Mouse (Mus musculus) fibroblast of lung, adult 2 months (primary cell): ENCODE results near the gene Ensa.
"Not testable (repeated sequence)": the region's sequence is repeated elsewhere in the genome, so short reads cannot be mapped to it uniquely, and the experiment has no call there.

ENCODE experiments used
- DNase-seq: peaks from one replicate; pipeline ENCODE4 v3.0.0-alpha.2; 2011; ENCODE audit warnings: low read depth

The Ensa gene

DNA sequence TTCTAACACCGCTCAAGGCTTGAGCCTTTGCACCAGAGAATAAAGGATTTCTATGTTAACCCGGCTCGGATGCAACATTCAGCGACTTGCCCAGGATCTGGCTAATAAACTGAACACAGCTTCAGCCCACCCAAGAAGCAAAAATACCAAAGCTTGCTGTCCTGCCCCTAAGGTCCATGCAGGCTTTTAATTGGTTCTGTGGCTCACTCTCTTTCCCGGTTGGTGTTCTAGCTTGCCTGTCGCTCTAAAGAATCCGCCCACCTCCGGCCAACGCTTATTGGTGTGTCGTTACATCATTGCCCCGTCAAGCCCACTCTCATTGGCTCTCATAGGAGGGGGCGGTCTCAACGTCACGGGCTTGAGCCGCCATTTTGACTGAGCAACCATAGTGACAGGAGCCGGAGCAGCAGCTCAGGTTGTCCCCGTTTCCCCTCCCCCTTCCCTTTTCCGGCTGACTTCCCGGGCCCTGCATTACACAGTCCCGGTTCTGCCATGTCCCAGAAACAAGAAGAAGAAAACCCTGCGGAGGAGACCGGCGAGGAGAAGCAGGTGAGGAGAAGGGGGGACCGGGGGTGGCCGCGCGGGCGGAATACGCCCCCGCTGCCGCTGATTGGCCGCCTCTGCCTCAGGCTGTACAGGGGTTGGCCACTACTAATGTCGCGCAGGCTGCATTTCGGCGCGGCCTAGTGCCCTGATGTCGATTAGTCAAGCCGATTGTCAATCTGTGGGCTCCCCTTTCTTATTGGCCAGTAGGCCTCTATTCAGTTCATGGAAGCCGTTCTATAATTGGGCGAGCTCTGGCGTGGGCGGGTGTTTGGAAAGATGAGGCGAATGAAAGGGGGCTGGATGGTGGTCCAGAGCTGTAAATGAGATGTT lies at the start of gene Ensa:
Gene Ensa, plus strand, starts transcription at position 366 of the 876 bp plus-strand sequence.
- DNase-seq, result peak; percentile 99

- no peak for DNase-seq
Measured at GRCm38 (mm10) chr3:95587754-95588603, 36.8 kb upstream of the Ensa start.

DNA sequence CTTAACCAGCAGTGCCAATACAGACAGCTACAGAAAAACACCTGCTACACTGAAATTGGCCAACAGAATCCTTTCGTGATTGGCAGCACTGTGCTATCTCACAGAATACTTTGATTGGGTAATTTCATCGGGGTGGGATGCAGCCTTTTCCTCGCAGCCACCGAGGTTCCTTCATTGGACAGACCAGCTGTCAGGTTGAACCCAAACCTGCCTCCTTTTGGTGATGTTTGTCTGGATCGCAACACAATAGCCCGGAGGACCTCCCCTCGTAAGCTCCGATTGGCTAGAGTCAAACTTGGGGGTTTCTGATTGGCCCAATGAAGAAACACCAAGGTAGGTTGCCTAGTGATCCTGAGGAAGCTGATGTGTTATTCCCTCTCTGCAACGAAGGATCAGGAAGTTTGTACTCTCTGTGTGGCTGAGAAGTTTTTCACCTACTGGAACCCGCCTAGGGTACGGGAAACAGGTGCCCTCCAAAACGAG lies 36.1 kb upstream of the Ensa start, which contains the start of gene Golph3l:
Gene Golph3l, plus strand, starts transcription at position 331 of the 483 bp plus-strand sequence.
- DNase-seq, result peak; percentile 99

DNA sequence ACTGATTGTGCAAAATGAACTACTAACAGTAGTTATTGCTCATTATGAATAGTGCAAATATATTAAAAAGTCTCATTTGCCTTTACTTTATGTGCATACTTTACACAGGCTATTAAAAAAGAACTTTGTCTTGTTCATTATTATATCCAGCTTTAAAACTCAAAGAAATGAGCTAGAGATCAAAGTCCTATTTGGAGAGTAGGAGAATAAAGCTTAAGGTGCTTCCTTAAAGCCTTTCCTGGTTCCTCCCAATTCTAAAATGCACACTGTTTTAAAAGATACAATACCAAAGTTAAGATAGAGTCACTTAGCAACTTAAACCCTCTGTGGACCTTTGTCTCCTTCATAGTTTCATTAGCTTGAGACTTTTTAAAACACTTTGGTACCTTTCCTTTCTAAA lies 26.1 kb upstream of the Ensa start:
- no peak for DNase-seq

DNA sequence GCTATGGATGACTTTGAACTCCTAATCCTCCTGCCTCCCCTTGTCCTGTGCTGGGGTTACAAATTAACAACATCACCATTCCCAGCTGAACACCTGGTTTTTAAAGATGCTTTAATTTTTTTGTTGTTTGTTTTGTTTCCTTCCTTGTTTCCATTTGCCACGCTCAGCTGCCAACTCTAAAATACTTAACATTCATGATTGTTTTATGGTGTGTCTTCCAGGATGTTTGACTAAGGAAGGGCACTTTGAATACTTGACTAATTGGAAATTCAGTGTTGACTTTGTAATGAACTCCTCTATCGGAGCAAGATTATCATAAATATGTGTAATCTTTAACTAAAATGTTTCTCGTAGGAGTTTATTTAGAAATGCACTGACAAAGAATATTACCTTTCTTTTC lies 23.5 kb upstream of the Ensa start:
- no peak for DNase-seq

DNA sequence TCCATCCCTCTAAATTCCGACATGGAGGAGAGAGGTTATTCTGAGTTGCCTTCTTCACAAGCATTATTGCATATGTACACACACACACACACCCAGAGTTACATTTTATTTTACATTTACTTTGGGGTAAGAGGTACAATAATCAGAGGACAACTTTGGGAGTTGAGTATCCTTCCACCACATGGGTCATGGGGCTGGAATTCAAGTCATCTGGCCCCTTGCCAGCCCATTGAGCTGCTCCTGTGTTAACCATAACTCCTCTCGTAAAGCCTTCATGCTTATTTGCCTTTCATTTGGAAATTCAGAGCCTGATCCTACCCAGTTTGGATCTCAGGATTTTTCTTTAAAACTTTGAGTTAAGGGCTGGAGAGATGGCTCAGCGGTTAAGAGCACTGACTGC lies 18.7 kb upstream of the Ensa start:
- no peak for DNase-seq

DNA sequence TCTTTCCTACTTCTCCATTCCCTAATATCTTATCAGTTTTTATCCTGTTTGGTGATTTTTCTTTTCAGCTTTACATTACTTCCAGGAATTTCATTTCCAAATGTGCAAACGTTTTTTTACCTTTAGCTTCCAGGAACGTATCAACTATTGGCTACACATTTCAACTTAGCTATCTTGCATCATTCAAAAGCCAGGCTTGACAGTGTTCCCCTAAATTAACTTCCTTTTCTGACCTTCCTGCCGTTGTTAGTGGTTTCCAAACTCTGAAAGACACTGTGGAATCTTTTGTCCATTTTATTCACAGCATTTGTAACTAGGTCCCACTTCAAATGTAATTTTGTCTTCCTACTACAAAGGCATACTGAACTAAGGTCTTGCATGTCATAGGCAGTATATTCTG lies 15.6 kb upstream of the Ensa start:
- DNase-seq, result no peak

- DNase-seq, result no peak
Measured at GRCm38 (mm10) chr3:95613996-95614395, 10.8 kb upstream of the Ensa start.

DNA sequence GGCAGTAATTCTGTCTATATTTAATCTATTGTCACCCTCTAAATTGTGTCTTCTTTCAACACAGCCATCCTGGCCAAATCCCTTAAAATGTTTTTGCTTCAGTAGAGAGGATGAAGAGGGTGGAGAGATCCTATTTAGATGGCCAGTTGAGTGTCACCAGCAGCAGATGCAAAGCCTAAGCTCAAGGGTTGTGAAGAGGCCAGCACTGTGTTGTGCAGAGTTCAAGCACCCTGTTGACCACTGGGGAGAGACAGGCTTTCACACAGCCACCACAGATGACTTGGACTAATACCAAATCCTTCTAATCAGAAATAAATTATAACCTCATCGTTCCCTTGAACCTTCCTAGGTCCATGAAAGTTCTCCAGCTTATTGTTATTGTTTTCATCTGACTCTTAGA lies 6.3 kb upstream of the Ensa start:
- no peak for DNase-seq

- no peak for DNase-seq
Measured at GRCm38 (mm10) chr3:95621241-95621640, 3.6 kb upstream of the Ensa start.

DNA sequence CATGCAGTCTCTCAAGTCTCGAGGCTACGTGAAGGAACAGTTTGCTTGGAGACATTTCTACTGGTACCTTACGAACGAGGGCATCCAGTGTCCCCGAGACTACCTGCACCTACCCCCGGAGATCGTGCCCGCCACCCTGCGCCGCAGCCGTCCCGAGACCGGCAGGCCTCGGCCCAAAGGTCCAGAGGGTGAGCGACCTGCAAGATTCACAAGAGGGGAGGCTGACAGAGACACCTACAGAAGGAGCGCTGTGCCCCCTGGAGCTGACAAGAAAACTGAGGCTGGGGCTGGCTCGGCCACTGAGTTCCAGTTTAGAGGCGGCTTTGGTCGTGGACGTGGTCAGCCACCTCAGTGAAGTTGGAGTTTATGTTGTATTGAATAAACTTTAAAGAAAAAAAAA lies 2.4 kb upstream of the Ensa start:
- not testable (repeated sequence) for DNase-seq

- no peak for DNase-seq
Measured at GRCm38 (mm10) chr3:95623551-95623950, 1.2 kb upstream of the Ensa start.

DNA sequence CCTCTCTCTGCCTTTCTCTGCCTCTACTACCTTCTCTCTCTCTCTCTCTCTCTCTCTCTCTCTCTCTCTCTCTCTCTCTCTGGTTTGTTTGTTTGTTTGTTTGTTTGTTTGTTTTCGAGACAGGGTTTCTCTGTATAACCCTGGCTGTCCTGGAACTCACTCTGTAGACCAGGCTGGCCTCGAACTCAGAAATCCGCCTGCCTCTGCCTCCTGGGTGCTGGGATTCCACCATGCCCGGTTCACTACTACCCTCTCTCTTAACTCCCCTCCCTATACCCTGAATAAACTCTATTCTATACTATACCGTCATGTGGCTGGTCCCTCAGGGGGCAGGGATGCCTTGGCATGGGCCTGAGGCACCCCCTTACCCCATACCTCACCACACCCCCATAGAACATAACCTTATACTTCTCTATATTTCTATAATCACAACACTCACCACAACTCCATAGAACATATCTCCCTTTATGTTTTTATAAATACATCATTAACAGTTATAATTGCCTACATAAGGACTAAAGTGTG lies 740 bp upstream of the Ensa start:
- DNase-seq, result not testable (repeated sequence)

DNA sequence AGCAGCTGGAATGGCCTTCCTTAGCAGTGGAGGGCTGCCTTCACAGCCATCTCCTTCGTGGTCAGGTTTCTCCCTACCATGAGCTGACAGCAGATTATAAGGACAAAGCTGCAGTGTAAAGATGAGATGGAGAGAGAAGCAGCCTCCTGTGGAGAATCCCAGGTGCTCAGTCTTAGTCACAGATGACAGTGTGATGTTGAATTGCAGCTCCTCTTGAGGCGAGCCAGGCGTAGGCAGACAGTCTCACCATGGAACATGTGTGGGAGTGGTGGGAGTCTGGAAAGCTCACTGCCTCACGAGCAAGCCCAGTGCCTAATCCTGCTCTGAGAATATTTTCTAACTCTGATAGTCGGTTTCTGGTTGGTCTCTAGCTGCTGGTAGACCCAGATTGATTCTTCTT lies 3.0 kb downstream of the Ensa start:
- DNase-seq, result no peak

DNA sequence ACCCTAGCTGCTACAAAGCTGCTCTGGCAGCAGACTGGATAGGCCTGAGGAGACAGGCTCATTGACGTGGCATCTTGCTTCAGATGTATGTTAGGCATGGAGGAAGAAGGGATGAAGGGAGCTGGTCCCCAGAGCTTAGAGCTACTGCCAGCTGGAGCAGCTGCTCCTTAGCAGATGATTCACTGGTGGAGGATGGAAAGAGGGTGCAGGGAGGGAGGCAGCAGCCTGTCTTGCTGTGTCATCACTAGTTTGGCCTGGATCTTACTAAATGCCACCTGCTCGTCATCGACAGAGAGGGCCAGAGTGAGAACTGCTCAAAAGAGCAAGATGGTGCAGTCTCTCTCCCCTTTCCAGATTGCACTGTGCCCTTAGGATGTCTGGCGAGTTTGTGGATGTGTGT lies 5.0 kb downstream of the Ensa start:
- no peak for DNase-seq

GRCm38 (mm10) chr3:95630856-95631255 lies 6.1 kb downstream of the Ensa start:
- no peak for DNase-seq

- no peak for DNase-seq
Measured at GRCm38 (mm10) chr3:95631304-95631703, 6.5 kb downstream of the Ensa start.

DNA sequence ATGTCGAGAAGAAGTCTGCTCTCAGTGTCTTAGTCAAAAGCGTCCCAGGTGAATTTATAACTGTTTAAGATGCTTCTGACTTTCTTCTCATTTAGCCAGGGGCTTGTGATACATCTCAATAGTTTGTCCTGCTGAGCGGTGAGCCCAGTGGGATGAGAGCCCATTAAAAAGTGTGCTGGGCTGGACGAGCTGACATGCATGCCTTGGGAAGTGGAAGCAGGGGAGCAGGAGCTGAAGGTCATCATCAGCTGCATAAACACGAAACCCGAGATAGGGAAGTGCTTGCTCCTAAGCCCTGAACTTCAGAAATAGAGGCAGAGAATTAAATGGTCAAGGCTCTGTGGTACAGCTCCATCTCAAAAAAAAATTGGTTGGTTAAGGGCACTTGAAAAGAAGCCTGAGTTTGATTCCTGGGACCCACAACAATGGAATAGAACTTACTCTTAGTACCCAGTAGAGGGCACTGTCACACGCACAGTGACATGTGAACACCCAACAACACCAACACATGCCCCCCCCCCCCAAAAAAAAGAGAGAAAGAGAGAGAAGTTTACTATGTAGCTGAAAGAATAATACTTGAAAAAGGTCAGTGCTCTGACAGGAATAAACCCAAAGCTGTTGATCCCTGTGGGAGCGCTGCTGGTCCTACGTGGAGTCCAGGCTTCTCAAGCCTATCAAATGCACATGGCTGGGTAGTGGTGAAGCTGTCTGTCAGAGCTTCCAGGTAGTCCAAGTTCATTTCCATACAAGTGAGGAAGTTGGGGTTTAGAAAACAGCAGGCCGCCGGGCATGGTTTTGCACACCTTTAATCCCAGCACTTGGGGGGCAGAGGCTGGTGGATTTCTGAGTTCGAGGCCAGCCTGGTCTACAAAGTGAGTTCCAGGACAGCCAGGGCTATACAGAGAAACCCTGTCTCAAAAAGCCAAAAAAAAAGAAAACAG lies 8.1 kb downstream of the Ensa start:
- DNase-seq, result no peak

DNA sequence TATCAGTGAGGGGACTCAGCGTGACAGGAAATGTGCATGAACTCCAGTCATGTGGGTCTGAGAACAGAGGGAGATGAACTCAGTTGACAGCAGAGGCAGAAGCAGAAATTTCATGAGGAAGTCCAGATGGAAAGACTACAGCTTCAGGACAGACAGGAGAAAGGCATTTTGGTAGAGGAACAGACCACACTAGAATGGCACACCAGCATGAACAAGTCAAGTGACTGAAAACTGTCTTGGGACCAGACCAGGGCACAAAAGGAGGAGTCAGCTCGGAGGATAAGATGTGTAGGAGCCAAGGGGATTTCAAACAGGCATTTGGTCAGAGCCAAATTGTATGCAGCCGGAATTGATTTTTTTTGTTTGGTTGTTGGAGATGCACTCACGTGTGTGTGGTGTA lies 10.8 kb downstream of the Ensa start:
- DNase-seq, result no peak

- DNase-seq, result no peak
Measured at GRCm38 (mm10) chr3:95636072-95636471, 11.3 kb downstream of the Ensa start.

- no peak for DNase-seq
Measured at GRCm38 (mm10) chr3:95639694-95640093, 14.9 kb downstream of the Ensa start.
